Mouse (Mus musculus) stomach, embryonic 14.5 days (tissue): Measurements from ENCODE around the gene Uvrag. TPM values are rescaled to one million over a fixed set of nuclear protein-coding genes. Genes with fewer than 3 reads are reported as not detected.

ENCODE experiments used
- ATAC-seq: fragments of 200-750 bp; cut with Nextera tagmentation; 2 replicates; pipeline ENCODE4 v1.8.0; 2017; ENCODE audit warnings: low read depth, moderate TSS enrichment; ENCODE audit not compliant: insufficient number of reproducible peaks, insufficient read depth, low FRiP score
- H3K27ac ChIP-seq: fragments of 300-500 bp; sonication (generic); 2 replicates; pipeline ENCODE4 v1.5.1; 2014; ENCODE audit warnings: mild to moderate bottlenecking, low read length, moderate library complexity, mixed read lengths
- H3K27me3 ChIP-seq: fragments of 300-500 bp; sonication (generic); 2 replicates; pipeline ENCODE4 v1.6.1; 2014; ENCODE audit warnings: low read length, control low read depth, mixed read lengths; ENCODE audit not compliant: control insufficient read depth, insufficient read depth
- H3K36me3 ChIP-seq: fragments of 300-500 bp; sonication (generic); 2 replicates; pipeline ENCODE4 v1.6.1; 2014; ENCODE audit warnings: mild to moderate bottlenecking, control low read depth, low read length, moderate library complexity, mixed read lengths; ENCODE audit not compliant: control insufficient read depth, insufficient read depth
- H3K4me1 ChIP-seq: fragments of 300-500 bp; sonication (generic); 2 replicates; pipeline ENCODE4 v1.6.1; 2014; ENCODE audit warnings: low read length, control low read depth, mixed read lengths; ENCODE audit not compliant: control insufficient read depth, insufficient read depth
- H3K4me2 ChIP-seq: fragments of 300-500 bp; sonication (generic); replicated peaks from 2 replicates; pipeline ENCODE4 v1.6.1; 2014; ENCODE audit warnings: low read depth, low read length, control low read depth
- H3K4me3 ChIP-seq: fragments of 300-500 bp; sonication (generic); 2 replicates; pipeline ENCODE4 v1.5.1; 2014; ENCODE audit warnings: low read depth, low read length, control low read depth
- H3K9ac ChIP-seq: fragments of 300-500 bp; sonication (generic); replicated peaks from 2 replicates; pipeline ENCODE4 v1.6.1; 2014; ENCODE audit warnings: low read depth, mild to moderate bottlenecking, control low read depth, low read length, moderate library complexity, mixed read lengths
- H3K9me3 ChIP-seq: fragments of 300-500 bp; sonication (generic); 2 replicates; pipeline ENCODE4 v1.6.1; 2016; ENCODE audit warnings: low read depth, low read length, control low read depth; ENCODE audit not compliant: control insufficient read depth
- WGBS: fragments of 180-500 bp; shearing (Covaris S2); extraction: QIAGEN DNeasy Blood & Tissue Kit; methylation state at CpG from one replicate; pipeline ENCODE4 v1.1.7; 2014; 5-methylcytosine and 5-hydroxymethylcytosine counted together
- polyA plus RNA-seq: library from polyadenylated mRNA; unstranded; fragments of >200 nt; fragmentation: Nextera tagmentation; extraction: Ambion mirVana; gene quantifications from 2 replicates; pipeline ENCODE4 v1.2.1, GENCODE M21; 2014

The Uvrag gene
- polyA plus RNA-seq, 1 experiment from 2014 or later: 23.9 TPM

GRCm38 (mm10) chr7:99126057-99126456, 14.9 kb downstream of the Uvrag start:
- no peak overlapping the region for H3K27ac ChIP-seq
- H3K36me3 ChIP-seq: no peaks in the 10 kb centered on the region
- H3K4me1 ChIP-seq: peaks cover 33% of the 10 kb centered on the region
- no peak overlapping the region for H3K4me2 ChIP-seq
- no peaks in the 10 kb centered on the region for H3K27me3 ChIP-seq
- H3K4me3 ChIP-seq: no peak overlapping the region
- ATAC-seq: no peak
- H3K9ac ChIP-seq: no peak overlapping the region
- 64% methylated on average over 8 of the region's 8 CpGs for WGBS
- H3K9me3 ChIP-seq: peaks cover 10% of the 10 kb centered on the region; the same call in 1 of the 2 replicates

DNA sequence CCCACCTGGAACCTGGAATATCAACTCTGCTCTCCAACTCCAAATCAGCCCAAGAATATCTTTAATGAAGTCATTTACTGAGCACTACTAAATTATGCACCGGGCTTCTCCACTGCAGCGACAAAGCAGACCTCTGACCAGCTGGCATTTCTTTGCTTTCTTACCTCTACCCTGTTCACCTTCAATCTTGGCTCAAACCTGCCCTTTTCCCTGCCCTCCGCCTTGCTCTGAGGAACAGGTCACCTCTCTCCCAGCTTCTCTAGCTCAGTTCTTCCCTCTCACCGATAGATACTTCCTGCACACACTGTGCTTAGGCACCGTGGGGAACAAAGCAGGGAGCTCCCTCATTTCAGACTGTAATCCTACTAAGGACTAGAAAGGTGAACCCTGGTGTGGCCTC, 18.3 kb downstream of the Uvrag start:
- peaks cover 10% of the 10 kb centered on the region; the same call in 1 of the 2 replicates for H3K9me3 ChIP-seq
- H3K9ac ChIP-seq: no peak overlapping the region
- no peak overlapping the region for H3K27ac ChIP-seq
- no peak overlapping the region for H3K4me3 ChIP-seq
- WGBS: 60% methylated on average over 5 of the region's 5 CpGs
- peaks cover 9% of the 10 kb centered on the region for H3K4me1 ChIP-seq
- no peak for ATAC-seq
- H3K36me3 ChIP-seq: no peaks in the 10 kb centered on the region
- H3K27me3 ChIP-seq: no peaks in the 10 kb centered on the region
- no peak overlapping the region for H3K4me2 ChIP-seq

GRCm38 (mm10) chr7:99120865-99121521, 19.9 kb downstream of the Uvrag start:
- no peaks in the 10 kb centered on the region for H3K27me3 ChIP-seq
- no peak overlapping the region for H3K9ac ChIP-seq
- peaks cover 10% of the 10 kb centered on the region; the same call in 1 of the 2 replicates for H3K9me3 ChIP-seq
- no peak overlapping the region for H3K4me3 ChIP-seq
- H3K4me2 ChIP-seq: no peak overlapping the region
- H3K4me1 ChIP-seq: no peaks in the 10 kb centered on the region
- no peak overlapping the region for H3K27ac ChIP-seq
- no peaks in the 10 kb centered on the region for H3K36me3 ChIP-seq
- 82% methylated on average over 5 of the region's 5 CpGs for WGBS
- ATAC-seq: no peak

DNA sequence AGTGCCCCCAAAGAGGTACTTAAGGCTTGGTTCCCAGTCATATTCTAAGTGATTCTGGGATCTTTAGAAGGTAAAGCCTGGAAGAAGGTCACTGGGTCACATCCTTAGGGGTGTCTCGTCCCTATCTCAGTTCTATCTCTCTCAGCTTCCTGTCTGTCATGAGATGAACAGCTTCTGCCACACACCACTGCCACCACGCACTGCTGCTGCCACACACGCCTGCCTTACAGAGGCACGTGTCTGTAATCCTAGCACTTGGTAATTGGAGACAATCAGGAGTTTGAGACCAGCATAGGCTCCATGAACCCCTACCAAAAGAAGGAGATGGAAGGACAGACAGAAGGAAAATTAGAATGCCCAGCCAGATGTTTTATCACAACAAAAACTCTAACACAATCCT, 20.9 kb downstream of the Uvrag start:
- Histone ChIP-seq H3K9ac (no peak overlapping the region), H3K4me3 (no peak overlapping the region), H3K27me3 (no peaks in the 10 kb centered on the region), H3K4me1 (no peaks in the 10 kb centered on the region), H3K9me3 (peaks cover 10% of the 10 kb centered on the region; the same call in 1 of the 2 replicates), H3K4me2 (no peak overlapping the region), H3K36me3 (no peaks in the 10 kb centered on the region), H3K27ac (no peak overlapping the region)
- WGBS: 63% methylated on average over 4 of the region's 4 CpGs
- no peak for ATAC-seq

- WGBS: 65% methylated on average over 3 of the region's 3 CpGs
- H3K27me3 ChIP-seq: no peaks in the 10 kb centered on the region
- H3K9me3 ChIP-seq: no peaks in the 10 kb centered on the region
- no peak overlapping the region for H3K27ac ChIP-seq
- H3K36me3 ChIP-seq: no peaks in the 10 kb centered on the region
- no peaks in the 10 kb centered on the region for H3K4me1 ChIP-seq
- H3K4me3 ChIP-seq: no peak overlapping the region
- no peak overlapping the region for H3K4me2 ChIP-seq
- ATAC-seq: no peak
- no peak overlapping the region for H3K9ac ChIP-seq
Observed at GRCm38 (mm10) chr7:99116781-99117180, 24.2 kb downstream of the Uvrag start.

DNA sequence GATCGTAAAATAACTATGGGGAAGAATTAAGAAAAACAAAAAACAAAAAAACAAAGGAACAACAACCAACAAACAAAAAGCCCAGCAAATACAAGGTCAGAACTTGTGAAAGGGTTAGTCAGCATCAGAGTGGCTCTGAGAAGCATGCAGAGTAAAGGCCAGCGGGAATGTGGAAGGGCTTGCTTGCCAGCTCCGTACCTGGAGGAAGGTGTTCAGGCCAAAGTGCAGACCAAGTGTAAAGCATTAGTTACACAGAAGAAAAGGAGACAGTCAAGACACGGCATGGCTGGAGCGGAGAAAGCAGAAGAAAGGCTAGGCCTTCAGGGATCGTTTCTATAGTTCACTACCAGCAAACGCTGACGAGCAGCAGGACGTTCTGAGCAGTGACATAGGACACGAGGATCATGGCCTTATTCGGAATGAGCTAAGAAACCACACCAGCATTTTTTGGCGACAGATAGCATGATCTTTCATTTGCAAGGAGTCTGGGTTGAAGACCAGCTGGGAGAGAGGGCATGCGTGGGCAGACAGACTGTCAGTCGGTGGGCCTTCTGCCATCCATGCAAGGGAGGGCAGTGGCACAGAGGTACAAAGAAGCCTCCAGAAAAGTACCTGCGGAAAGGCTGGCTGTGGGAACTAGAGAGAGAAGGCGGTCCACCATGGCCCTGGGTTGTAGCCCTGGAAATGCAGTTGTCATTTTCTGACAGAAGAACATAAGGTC, 26.8 kb downstream of the Uvrag start:
- Histone ChIP-seq H3K9me3 (no peaks in the 10 kb centered on the region), H3K27me3 (no peaks in the 10 kb centered on the region), H3K36me3 (no peaks in the 10 kb centered on the region), H3K4me2 (no peak overlapping the region), H3K27ac (no peak overlapping the region), H3K4me3 (no peak overlapping the region), H3K4me1 (no peaks in the 10 kb centered on the region), H3K9ac (no peak overlapping the region)
- ATAC-seq: no peak
- 79% methylated on average over 16 of the region's 16 CpGs for WGBS

DNA sequence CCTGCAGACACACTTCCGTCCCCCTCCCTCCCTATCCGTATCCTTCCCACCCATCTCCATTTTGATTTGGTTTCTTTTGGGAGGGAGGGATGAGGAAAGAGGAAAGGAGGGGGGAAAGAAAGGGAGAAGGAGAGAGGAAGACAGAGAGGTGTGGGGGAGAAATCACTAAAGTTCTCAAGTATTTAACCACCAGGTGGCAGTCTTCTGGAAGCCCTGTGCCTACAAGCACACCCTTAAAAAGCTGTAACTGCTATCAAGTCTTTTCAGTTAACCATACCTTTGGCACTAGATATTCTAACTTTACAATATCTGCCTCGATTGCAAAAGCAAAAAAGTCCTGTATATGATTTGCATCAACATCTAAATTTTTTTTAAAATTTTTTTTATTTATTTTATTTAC, 33.4 kb downstream of the Uvrag start:
- H3K27me3 ChIP-seq: no peaks in the 10 kb centered on the region
- no peak overlapping the region for H3K9ac ChIP-seq
- H3K4me2 ChIP-seq: no peak overlapping the region
- no peak overlapping the region for H3K27ac ChIP-seq
- ATAC-seq: no peak
- H3K4me1 ChIP-seq: peaks cover 9% of the 10 kb centered on the region; the same call in 1 of the 2 replicates
- no peaks in the 10 kb centered on the region for H3K9me3 ChIP-seq
- 41% methylated on average over 3 of the region's 3 CpGs for WGBS
- no peaks in the 10 kb centered on the region; the same call in 1 of the 2 replicates for H3K36me3 ChIP-seq
- no peak overlapping the region for H3K4me3 ChIP-seq

GRCm38 (mm10) chr7:99106714-99107270, 34.1 kb downstream of the Uvrag start:
- Histone ChIP-seq H3K4me1 (peaks cover 16% of the 10 kb centered on the region), H3K4me2 (no peak overlapping the region), H3K27ac (no peak overlapping the region), H3K27me3 (no peaks in the 10 kb centered on the region), H3K9me3 (no peaks in the 10 kb centered on the region), H3K4me3 (no peak overlapping the region), H3K36me3 (no peaks in the 10 kb centered on the region; the same call in 1 of the 2 replicates), H3K9ac (no peak overlapping the region)
- WGBS: 32% methylated on average over 4 of the region's 4 CpGs
- ATAC-seq: no peak
